Mouse (Mus musculus): Measurements from ENCODE around the gene 5730455P16Rik.
"Not testable (repeated sequence)": the region's sequence is repeated elsewhere in the genome, so short reads cannot be mapped to it uniquely, and the experiment has no call there.

DNA sequence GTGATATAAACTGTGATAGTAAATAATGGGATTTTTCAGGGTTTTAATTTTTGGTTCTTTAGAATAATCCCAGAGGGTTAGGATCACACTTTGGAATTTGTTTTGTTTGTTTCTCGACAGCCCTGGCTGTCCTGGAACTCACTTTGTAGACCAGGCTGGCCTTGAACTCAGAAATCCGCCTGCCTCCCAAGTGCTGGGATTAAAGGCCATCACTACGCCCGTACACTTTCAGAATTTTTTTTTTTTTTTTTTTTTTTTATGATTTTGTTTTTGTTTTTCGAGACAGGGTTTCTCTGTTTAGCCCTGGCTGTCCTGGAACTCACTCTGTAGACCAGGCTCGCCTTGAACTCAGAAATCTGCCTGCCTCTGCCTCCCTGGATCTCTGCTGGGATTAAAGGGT is 30.0 kb upstream of the 5730455P16Rik start:
- TF ChIP-seq CTCF (IDR thresholded peaks at IDR 0.05; ENCODE audit: borderline replicate concordance, extremely low read depth, insufficient read depth, insufficient read length); POLR2A (IDR thresholded peaks at IDR 0.05; ENCODE audit: borderline replicate concordance, extremely low read depth, insufficient read depth, insufficient read length, poor library complexity, severe bottlenecking): not testable (repeated sequence)

Data from brain, embryonic 14.5 days (tissue).